Mouse (Mus musculus) heart, embryonic 12.5 days (tissue): Measurements from ENCODE around the gene Inhbe. TPM values are rescaled to one million over a fixed set of nuclear protein-coding genes. Genes with fewer than 3 reads are reported as not detected.

Experiments used
- ATAC-seq: fragments of 200-750 bp; cut with Nextera tagmentation; 2 replicates; pipeline ENCODE4 v1.8.0; 2017; ENCODE audit warnings: moderate TSS enrichment, moderate library complexity; ENCODE audit not compliant: insufficient number of reproducible peaks, low FRiP score
- H3K27ac ChIP-seq: fragments of 300-500 bp; sonication (generic); 2 replicates; pipeline ENCODE4 v1.5.1; 2016; ENCODE audit warnings: mild to moderate bottlenecking, moderate library complexity; ENCODE audit not compliant: poor library complexity, severe bottlenecking
- H3K27me3 ChIP-seq: fragments of 300-500 bp; sonication (generic); replicated peaks from 2 replicates; pipeline ENCODE4 v1.6.1; 2016; ENCODE audit warnings: mild to moderate bottlenecking, moderate library complexity
- H3K36me3 ChIP-seq: fragments of 300-500 bp; sonication (generic); 2 replicates; pipeline ENCODE4 v1.6.1; 2016; ENCODE audit warnings: mild to moderate bottlenecking, moderate library complexity
- H3K4me1 ChIP-seq: fragments of 300-500 bp; sonication (generic); replicated peaks from 2 replicates; pipeline ENCODE4 v1.6.1; 2016; ENCODE audit warnings: mild to moderate bottlenecking
- H3K4me2 ChIP-seq: fragments of 300-500 bp; sonication (generic); 2 replicates; pipeline ENCODE4 v1.6.1; 2016; ENCODE audit warnings: mild to moderate bottlenecking, moderate library complexity
- H3K4me3 ChIP-seq: fragments of 300-500 bp; sonication (generic); 2 replicates; pipeline ENCODE4 v1.5.1; 2016; ENCODE audit warnings: mild to moderate bottlenecking
- H3K9ac ChIP-seq: fragments of 300-500 bp; sonication (generic); 2 replicates; pipeline ENCODE4 v1.6.1; 2016; ENCODE audit warnings: mild to moderate bottlenecking, moderate library complexity
- H3K9me3 ChIP-seq: fragments of 300-500 bp; sonication (generic); replicated peaks from 2 replicates; pipeline ENCODE4 v1.6.1; 2016; ENCODE audit warnings: mild to moderate bottlenecking, moderate library complexity
- WGBS: fragments of 180-500 bp; shearing (Covaris S2); methylation state at CpG from one replicate; pipeline ENCODE4 v1.1.7; 2016; 5-methylcytosine and 5-hydroxymethylcytosine counted together
- polyA plus RNA-seq: library from polyadenylated mRNA; unstranded; fragments of >200 nt; fragmentation: Nextera tagmentation; extraction: Ambion mirVana; gene quantifications from 2 replicates; pipeline ENCODE4 v1.2.1, GENCODE M21; 2016

Gene Inhbe
- polyA plus RNA-seq, 1 experiment from 2014 or later, result not detected

- Histone ChIP-seq H3K4me1 (peaks cover 20% of the 10 kb centered on the region), H3K36me3 (peaks cover 95% of the 10 kb centered on the region), H3K9me3 (no peaks in the 10 kb centered on the region), H3K9ac (no peak overlapping the region), H3K4me3 (no peak overlapping the region), H3K4me2 (no peak overlapping the region), H3K27me3 (no peaks in the 10 kb centered on the region), H3K27ac (no peak overlapping the region)
- 92% methylated on average over 6 of the region's 6 CpGs for WGBS
- ATAC-seq, result no peak
Observed at GRCm38 (mm10) chr10:127300361-127300760, 53.9 kb downstream of the Inhbe start.

Other genes with a start within 250 kb of the Inhbe start
- 52.2 and 52.4 TPM in 2 replicates for gene Os9, start 233.3 kb downstream of the Inhbe start, polyA plus RNA-seq
- gene B4galnt1, start 189.2 kb downstream of the Inhbe start, polyA plus RNA-seq, result 1.9 and 2.4 TPM in 2 replicates
- 20.2 and 21.0 TPM in 2 replicates for gene Slc26a10, start 173.8 kb downstream of the Inhbe start, polyA plus RNA-seq
- 21.3 and 23.1 TPM in 2 replicates for gene Arhgef25, start 164.3 kb downstream of the Inhbe start, polyA plus RNA-seq
- gene Dtx3, start 158.7 kb downstream of the Inhbe start, polyA plus RNA-seq, result 74.3 and 75.1 TPM in 2 replicates
- 29.7 and 31.5 TPM in 2 replicates for gene Pip4k2c, start 142.8 kb downstream of the Inhbe start, polyA plus RNA-seq
- gene Kif5a, start 91.1 kb downstream of the Inhbe start, polyA plus RNA-seq, result 0.37 and 0.79 TPM in 2 replicates
- gene Dctn2, start 88.0 kb downstream of the Inhbe start, polyA plus RNA-seq, result 133 and 136 TPM in 2 replicates
- gene Mbd6, start 65.4 kb downstream of the Inhbe start, polyA plus RNA-seq, result 13.6 and 14.6 TPM in 2 replicates
- gene Mars, start 42.6 kb downstream of the Inhbe start, polyA plus RNA-seq, result 107 and 110 TPM in 2 replicates
- 0.89 and 1.8 TPM in 2 replicates for gene Arhgap9, start 32.4 kb downstream of the Inhbe start, polyA plus RNA-seq
- 0.31 and 0.41 TPM in 2 replicates for gene Gli1, start 12.4 kb downstream of the Inhbe start, polyA plus RNA-seq
- gene Inhbc, start 16.0 kb upstream of the Inhbe start, polyA plus RNA-seq, result not detected in 2 replicates
- gene R3hdm2, start 25.9 kb upstream of the Inhbe start, polyA plus RNA-seq, result 35.8 and 36.6 TPM in 2 replicates
- gene Stac3, start 147.3 kb upstream of the Inhbe start, polyA plus RNA-seq, result 0.50 and 1.1 TPM in 2 replicates
- 19.5 and 24.4 TPM in 2 replicates for gene Ndufa4l2, start 160.6 kb upstream of the Inhbe start, polyA plus RNA-seq
- gene Shmt2, start 168.0 kb upstream of the Inhbe start, polyA plus RNA-seq, result 80.4 and 83.8 TPM in 2 replicates
- 0.33 and 0.65 TPM in 2 replicates for gene Nxph4, start 180.1 kb upstream of the Inhbe start, polyA plus RNA-seq